Mouse (Mus musculus): ENCODE results near the gene Syvn1. TPM values are rescaled to one million over a fixed set of nuclear protein-coding genes. Genes with fewer than 3 reads are reported as not detected.

Gene Syvn1
- total and polyA plus RNA-seq, 3 experiments: 14.3 to 55.0 TPM; not detected in 1

- peak; percentile 81 for TF ChIP-seq ETS1 (IDR thresholded peaks at IDR 0.05; ENCODE audit: low read depth, low read length)
- TF ChIP-seq ELF1 (IDR thresholded peaks at IDR 0.05; ENCODE audit: low read depth, low read length): peak; percentile 100
- no peak for TF ChIP-seq GABPA (IDR thresholded peaks at IDR 0.05; ENCODE audit: low read depth, low read length)
- no peak for TF ChIP-seq RCOR1 (IDR thresholded peaks at IDR 0.05; ENCODE audit: low read depth, low read length)
- no peak for TF ChIP-seq ZC3H11A (IDR thresholded peaks at IDR 0.05; ENCODE audit: low read depth, low read length)
- TF ChIP-seq MAZ (IDR thresholded peaks at IDR 0.05; ENCODE audit: low read depth, low read length): peak; percentile 62; the same call in 1 of the 2 replicates
- peak; percentile 63 for TF ChIP-seq NELFE (IDR thresholded peaks at IDR 0.05; ENCODE audit: low read depth, low read length)
- TF ChIP-seq SMC3 (IDR thresholded peaks at IDR 0.05; ENCODE audit: low read depth, low read length): no peak
- peak; percentile 99 for TF ChIP-seq SIN3A (IDR thresholded peaks at IDR 0.05; ENCODE audit: low read length)
- no peak for TF ChIP-seq TAL1 (IDR thresholded peaks at IDR 0.05; ENCODE audit: low read length)
- TF ChIP-seq USF1 (IDR thresholded peaks at IDR 0.05; ENCODE audit: low read depth, low read length): no peak
- no peak for TF ChIP-seq CHD1 (IDR thresholded peaks at IDR 0.05; ENCODE audit: low read depth, low read length)
Measured at GRCm38 (mm10) chr19:6084478-6085248, 38.3 kb downstream of the Syvn1 start, which contains the start of the genes Zfpl1 and Cdca5 (continued).

- Histone ChIP-seq H3K4me1 (ENCODE audit: control insufficient read depth in 1 of 2, insufficient read depth in 2 of 2, low read length in 2 of 2) (peaks cover 0 to 5% of the 10 kb centered on the region in 2 experiments; a peak in 2 of 4 replicates), H3K79me2 (ENCODE audit: control insufficient read depth, insufficient read depth, low read length, poor library complexity) (peaks cover 33% of the 10 kb centered on the region), H3K9me3 (replicated peaks; ENCODE audit: insufficient read depth, low read length) (no peaks in the 10 kb centered on the region), H3K4me3 (ENCODE audit: control insufficient read depth in 1 of 2, insufficient read depth in 1 of 2, low read depth in 2 of 2, low read length in 2 of 2) (peak overlapping the region; percentile 76 to 82), H3K9ac (ENCODE audit: control insufficient read depth, low read depth, low read length, poor library complexity, severe bottlenecking) (peak overlapping the region; percentile 90), H3K36me3 (ENCODE audit: control insufficient read depth in 1 of 2, insufficient read depth in 2 of 2, low read length in 2 of 2) (peaks cover 0 to 14% of the 10 kb centered on the region in 2 experiments), H3K27ac (ENCODE audit: control insufficient read depth, low read depth, low read length) (peak overlapping the region; percentile 80), H3K27me3 (ENCODE audit: control insufficient read depth in 1 of 2, insufficient read depth in 2 of 2, low read length in 2 of 2) (no peaks in the 10 kb centered on the region)
- peak; percentile 91 for DNase-seq (ENCODE audit: low read depth, low spot score)
- TF ChIP-seq POLR2AphosphoS2 (IDR thresholded peaks at IDR 0.05; ENCODE audit: low read length) (no peak), POLR2AphosphoS5 (IDR thresholded peaks at IDR 0.05; ENCODE audit: borderline replicate concordance, low read depth, low read length) (no peak), CTCF (IDR thresholded peaks at IDR 0.05 in 2 of 3, conservative IDR thresholded peaks at IDR 0.05 in 1 of 3; ENCODE audit: control insufficient read depth in 1 of 3, insufficient read depth in 1 of 3, low read depth in 2 of 3, low read length in 3 of 3, poor library complexity in 1 of 3, severe bottlenecking in 1 of 3) (no peak), TAL1 (IDR thresholded peaks at IDR 0.05; ENCODE audit: low read length) (no peak), JUND (IDR thresholded peaks at IDR 0.05; ENCODE audit: low read depth, low read length) (no peak), SMC3 (IDR thresholded peaks at IDR 0.05; ENCODE audit: low read depth, low read length) (no peak), ZNF384 (IDR thresholded peaks at IDR 0.05; ENCODE audit: low read depth, low read length) (peak; percentile 99), MAFK (IDR thresholded peaks at IDR 0.05; ENCODE audit: borderline replicate concordance, low read depth, low read length) (no peak), ZKSCAN1 (IDR thresholded peaks at IDR 0.05; ENCODE audit: low read depth, low read length) (peak; percentile 33; the same call in 1 of the 2 replicates), EP300 (IDR thresholded peaks at IDR 0.05; ENCODE audit: low read depth in 1 of 2, low read length in 2 of 2) (no peak), RCOR1 (IDR thresholded peaks at IDR 0.05; ENCODE audit: low read depth, low read length) (no peak), KAT2A (conservative IDR thresholded peaks at IDR 0.05; ENCODE audit: low read depth, low read length) (no peak), BHLHE40 (IDR thresholded peaks at IDR 0.05; ENCODE audit: borderline replicate concordance, low read depth, low read length) (no peak), GABPA (IDR thresholded peaks at IDR 0.05; ENCODE audit: low read depth, low read length) (no peak), USF1 (IDR thresholded peaks at IDR 0.05; ENCODE audit: low read depth, low read length) (no peak), NELFE (IDR thresholded peaks at IDR 0.05; ENCODE audit: low read depth, low read length) (0 out of 2 replicates have a peak, but pooled peaks have one; percentile 40), GATA1 (IDR thresholded peaks at IDR 0.05; ENCODE audit: low read depth, low read length) (0 out of 2 replicates have a peak, but pooled peaks have one; percentile 35), E2F4 (IDR thresholded peaks at IDR 0.05; ENCODE audit: borderline replicate concordance, low read depth, low read length) (no peak), UBTF (IDR thresholded peaks at IDR 0.05; ENCODE audit: borderline replicate concordance, insufficient read depth, low read depth, low read length) (no peak), POLR2A (IDR thresholded peaks at IDR 0.05; ENCODE audit: control insufficient read depth in 1 of 2, insufficient read depth in 1 of 2, low read depth in 1 of 2, low read length in 2 of 2, poor library complexity in 1 of 2) (no peak), MXI1 (IDR thresholded peaks at IDR 0.05; ENCODE audit: low read depth, low read length) (no peak), MAZ (IDR thresholded peaks at IDR 0.05; ENCODE audit: low read depth, low read length) (no peak), ELF1 (IDR thresholded peaks at IDR 0.05; ENCODE audit: low read depth, low read length) (peak; percentile 66), HCFC1 (IDR thresholded peaks at IDR 0.05; ENCODE audit: low read depth, low read length) (peak; percentile 68), NRF1 (IDR thresholded peaks at IDR 0.05; ENCODE audit: insufficient read depth, low read depth, low read length, poor library complexity, severe bottlenecking) (no peak), MAX (IDR thresholded peaks at IDR 0.05; ENCODE audit: low read length) (peak; percentile 58; the same call in 1 of the 2 replicates), USF2 (IDR thresholded peaks at IDR 0.05; ENCODE audit: borderline replicate concordance in 1 of 2, insufficient read depth in 1 of 2, low read depth in 1 of 2, low read length in 2 of 2) (no peak)
Measured at GRCm38 (mm10) chr19:6085417-6085879, 39.1 kb downstream of the Syvn1 start.
